Mouse (Mus musculus) left cerebral cortex, adult 8-10 months (tissue): ENCODE results near the gene Amdhd2. TPM values are rescaled to one million over a fixed set of nuclear protein-coding genes. Genes with fewer than 3 reads are reported as not detected.

Source experiments
- DNase-seq, 2 experiments: peaks; one replicate each; pipeline ENCODE4 v3.0.0; 2022; ENCODE audit warnings: low spot score in 2 of 2
- total RNA-seq, 4 experiments: library from RNA; stranded (reverse); gene quantifications; 2 replicates each; pipeline ENCODE4 v1.2.4; 2022

The Amdhd2 gene
- total RNA-seq, result 10 to 100 TPM; 34.8 to 48.2 (median 40.3) TPM

- peak; percentile 98 for DNase-seq
Observed at GRCm38 (mm10) chr17:24163176-24163962, at the start of gene Amdhd2. Gene Amdhd2, minus strand, starts transcription at chr17:24163766.

GRCm38 (mm10) chr17:24213186-24213585, 49.6 kb upstream of the Amdhd2 start:
- no peak for DNase-seq

- no peak for DNase-seq
Observed at GRCm38 (mm10) chr17:24212441-24213018, 49.0 kb upstream of the Amdhd2 start.

GRCm38 (mm10) chr17:24211631-24212440, 48.3 kb upstream of the Amdhd2 start:
- DNase-seq, result peak; percentile 62 to 89

- DNase-seq, result no peak
Observed at GRCm38 (mm10) chr17:24210591-24210990, 47.0 kb upstream of the Amdhd2 start.

GRCm38 (mm10) chr17:24209916-24210240, 46.3 kb upstream of the Amdhd2 start:
- DNase-seq, result no peak

GRCm38 (mm10) chr17:24209043-24209915, 45.7 kb upstream of the Amdhd2 start, which contains the start of gene Ntn3:
Gene Ntn3, minus strand, starts transcription at chr17:24209531.
- DNase-seq, result no peak

- no peak for DNase-seq
Observed at GRCm38 (mm10) chr17:24208641-24209042, 45.1 kb upstream of the Amdhd2 start.

- DNase-seq, result no peak
Observed at GRCm38 (mm10) chr17:24207768-24208640, 44.4 kb upstream of the Amdhd2 start.

GRCm38 (mm10) chr17:24206451-24207351, 43.1 kb upstream of the Amdhd2 start:
- DNase-seq, result peak; percentile 59 to 81

- peak in 1 of 2 experiments; percentile 67 for DNase-seq
Observed at GRCm38 (mm10) chr17:24205908-24206361, 42.4 kb upstream of the Amdhd2 start.

- DNase-seq, result peak; percentile 90 to 93
Observed at GRCm38 (mm10) chr17:24205284-24205888, 41.8 kb upstream of the Amdhd2 start, which contains the start of gene Tbc1d24. Gene Tbc1d24, minus strand, starts transcription at chr17:24205562.

GRCm38 (mm10) chr17:24204846-24205245, 41.3 kb upstream of the Amdhd2 start:
- no peak for DNase-seq

- no peak for DNase-seq
Observed at GRCm38 (mm10) chr17:24203611-24204534, 40.3 kb upstream of the Amdhd2 start.

GRCm38 (mm10) chr17:24203068-24203467, 39.5 kb upstream of the Amdhd2 start:
- DNase-seq, result no peak

- no peak for DNase-seq
Observed at GRCm38 (mm10) chr17:24201092-24201491, 37.5 kb upstream of the Amdhd2 start.

- no peak for DNase-seq
Observed at GRCm38 (mm10) chr17:24199741-24200140, 36.2 kb upstream of the Amdhd2 start.
